Mouse (Mus musculus): ENCODE measurements at regions not wholly inside any gene's neighbourhood (a gene's known extent, or its start where the extent isn't known, plus 50 kb on each side); places are given as distances from the start of the nearest gene placed in this dataset.
"Not testable (repeated sequence)": the region's sequence is repeated elsewhere in the genome, so short reads cannot be mapped to it uniquely, and the experiment has no call there.

GRCm38 (mm10) chr14:53231142-53231541 lies 735.6 kb upstream of the Olfr1507 start:
- H3K9me3 ChIP-seq; H3K4me3 ChIP-seq; H3K9ac ChIP-seq; H3K4me1 ChIP-seq; H3K27ac ChIP-seq; ATAC-seq (ENCODE audit: insufficient number of reproducible peaks, insufficient read depth, low FRiP score, low TSS enrichment); H3K36me3 ChIP-seq; H3K27me3 ChIP-seq; H3K4me2 ChIP-seq (replicated peaks): not testable (repeated sequence)
- WGBS = no CpG with 5 or more reads among the region's 6 CpGs

- not testable (repeated sequence) for H3K4me2 ChIP-seq (replicated peaks); ATAC-seq (ENCODE audit: insufficient number of reproducible peaks, insufficient read depth, low FRiP score, low TSS enrichment); H3K9ac ChIP-seq; H3K4me3 ChIP-seq; H3K27ac ChIP-seq; H3K36me3 ChIP-seq; H3K27me3 ChIP-seq; H3K4me1 ChIP-seq; H3K9me3 ChIP-seq
- WGBS = no CpG with 5 or more reads among the region's 1 CpGs
Observed at GRCm38 (mm10) chr14:53224789-53225188, 729.2 kb upstream of the Olfr1507 start.

- no CpG with 5 or more reads among the region's 3 CpGs for WGBS
- H3K4me3 ChIP-seq; H3K36me3 ChIP-seq; H3K27ac ChIP-seq; H3K9me3 ChIP-seq; H3K9ac ChIP-seq; H3K27me3 ChIP-seq; ATAC-seq (ENCODE audit: insufficient number of reproducible peaks, insufficient read depth, low FRiP score, low TSS enrichment); H3K4me1 ChIP-seq; H3K4me2 ChIP-seq (replicated peaks): not testable (repeated sequence)
Observed at GRCm38 (mm10) chr14:53210554-53210953, 715.0 kb upstream of the Olfr1507 start.

- ATAC-seq (ENCODE audit: insufficient number of reproducible peaks, insufficient read depth, low FRiP score, low TSS enrichment); H3K4me1 ChIP-seq: not testable (repeated sequence)
Observed at GRCm38 (mm10) chr14:53209258-53209657, 713.7 kb upstream of the Olfr1507 start.

GRCm38 (mm10) chr14:53190931-53191330 lies 695.4 kb upstream of the Olfr1507 start:
- H3K4me3 ChIP-seq; ATAC-seq (ENCODE audit: insufficient number of reproducible peaks, insufficient read depth, low FRiP score, low TSS enrichment); H3K4me1 ChIP-seq; H3K9ac ChIP-seq; H3K27ac ChIP-seq; H3K36me3 ChIP-seq; H3K4me2 ChIP-seq (replicated peaks); H3K27me3 ChIP-seq; H3K9me3 ChIP-seq: not testable (repeated sequence)
- WGBS = no CpG with 5 or more reads among the region's 3 CpGs

More at GRCm38 (mm10) chr14:53209258-53209657, 713.7 kb upstream of the Olfr1507 start:
- H3K27me3 ChIP-seq; H3K27ac ChIP-seq; H3K9me3 ChIP-seq; H3K36me3 ChIP-seq; H3K9ac ChIP-seq; H3K4me2 ChIP-seq (replicated peaks); H3K4me3 ChIP-seq: not testable (repeated sequence)

- H3K9ac ChIP-seq; H3K27me3 ChIP-seq; H3K4me2 ChIP-seq (replicated peaks); H3K27ac ChIP-seq; ATAC-seq (ENCODE audit: insufficient number of reproducible peaks, insufficient read depth, low FRiP score, low TSS enrichment); H3K4me3 ChIP-seq; H3K9me3 ChIP-seq; H3K4me1 ChIP-seq; H3K36me3 ChIP-seq: not testable (repeated sequence)
Observed at GRCm38 (mm10) chr14:53174099-53174498, 678.5 kb upstream of the Olfr1507 start.

GRCm38 (mm10) chr14:53166327-53166726 lies 670.8 kb upstream of the Olfr1507 start:
- H3K4me3 ChIP-seq; H3K27me3 ChIP-seq; H3K9ac ChIP-seq; H3K4me2 ChIP-seq (replicated peaks); H3K27ac ChIP-seq; H3K36me3 ChIP-seq; H3K4me1 ChIP-seq; H3K9me3 ChIP-seq; ATAC-seq (ENCODE audit: insufficient number of reproducible peaks, insufficient read depth, low FRiP score, low TSS enrichment): not testable (repeated sequence)
- WGBS = no CpG with 5 or more reads among the region's 2 CpGs

- ATAC-seq (ENCODE audit: insufficient number of reproducible peaks, insufficient read depth, low FRiP score, low TSS enrichment); H3K27ac ChIP-seq; H3K9me3 ChIP-seq; H3K36me3 ChIP-seq; H3K4me3 ChIP-seq; H3K4me1 ChIP-seq; H3K4me2 ChIP-seq (replicated peaks); H3K9ac ChIP-seq; H3K27me3 ChIP-seq: not testable (repeated sequence)
- no CpG with 5 or more reads among the region's 2 CpGs for WGBS
Observed at GRCm38 (mm10) chr14:53159012-53159411, 663.5 kb upstream of the Olfr1507 start.

- not testable (repeated sequence) for H3K4me1 ChIP-seq; H3K27ac ChIP-seq; H3K9me3 ChIP-seq; H3K4me2 ChIP-seq (replicated peaks); H3K36me3 ChIP-seq; H3K9ac ChIP-seq; H3K27me3 ChIP-seq; H3K4me3 ChIP-seq; ATAC-seq (ENCODE audit: insufficient number of reproducible peaks, insufficient read depth, low FRiP score, low TSS enrichment)
Observed at GRCm38 (mm10) chr14:53134783-53135182, 639.2 kb upstream of the Olfr1507 start.

- not testable (repeated sequence) for H3K9me3 ChIP-seq; H3K27ac ChIP-seq; H3K9ac ChIP-seq; H3K27me3 ChIP-seq; H3K4me2 ChIP-seq (replicated peaks); H3K36me3 ChIP-seq; H3K4me3 ChIP-seq; H3K4me1 ChIP-seq; ATAC-seq (ENCODE audit: insufficient number of reproducible peaks, insufficient read depth, low FRiP score, low TSS enrichment)
- WGBS = 30% methylated on average over 6 of the region's 6 CpGs
Observed at GRCm38 (mm10) chr14:53132390-53132789, 636.8 kb upstream of the Olfr1507 start.

GRCm38 (mm10) chr14:53121704-53122103 lies 626.2 kb upstream of the Olfr1507 start:
- not testable (repeated sequence) for H3K9ac ChIP-seq; H3K4me3 ChIP-seq; ATAC-seq (ENCODE audit: insufficient number of reproducible peaks, insufficient read depth, low FRiP score, low TSS enrichment); H3K4me1 ChIP-seq; H3K4me2 ChIP-seq (replicated peaks); H3K27ac ChIP-seq; H3K36me3 ChIP-seq; H3K9me3 ChIP-seq; H3K27me3 ChIP-seq
- 15% methylated on average over 2 of the region's 3 CpGs for WGBS

- 80% methylated on average over 3 of the region's 3 CpGs for WGBS
- not testable (repeated sequence) for H3K4me3 ChIP-seq; ATAC-seq (ENCODE audit: insufficient number of reproducible peaks, insufficient read depth, low FRiP score, low TSS enrichment); H3K4me2 ChIP-seq (replicated peaks); H3K36me3 ChIP-seq; H3K27me3 ChIP-seq; H3K9ac ChIP-seq; H3K4me1 ChIP-seq; H3K27ac ChIP-seq; H3K9me3 ChIP-seq
Observed at GRCm38 (mm10) chr14:53109732-53110131, 614.2 kb upstream of the Olfr1507 start.

GRCm38 (mm10) chr14:53101362-53101761 lies 605.8 kb upstream of the Olfr1507 start:
- H3K4me3 ChIP-seq; H3K36me3 ChIP-seq; H3K9me3 ChIP-seq; H3K27ac ChIP-seq; H3K9ac ChIP-seq; H3K4me1 ChIP-seq; H3K4me2 ChIP-seq (replicated peaks); H3K27me3 ChIP-seq; ATAC-seq (ENCODE audit: insufficient number of reproducible peaks, insufficient read depth, low FRiP score, low TSS enrichment): not testable (repeated sequence)
- WGBS = 32% methylated on average over 5 of the region's 5 CpGs

All from embryonic facial prominence, embryonic 12.5 days (tissue).